Mouse (Mus musculus): ENCODE results near the gene Fcrlb.

Gene Fcrlb

GRCm38 (mm10) chr1:170907456-170908191 lies 5.1 kb downstream of the Fcrlb start:
- peak; percentile 40 to 51 for DNase-seq (ENCODE audit: low spot score in 2 of 2)

- DNase-seq (ENCODE audit: low spot score in 2 of 2): no peak
Measured at GRCm38 (mm10) chr1:170907111-170907455, 5.7 kb downstream of the Fcrlb start.

GRCm38 (mm10) chr1:170903485-170903884 lies 9.3 kb downstream of the Fcrlb start:
- no peak for DNase-seq (ENCODE audit: low spot score in 2 of 2)

- DNase-seq (ENCODE audit: low spot score in 2 of 2): peak; percentile 84 to 92
Measured at GRCm38 (mm10) chr1:170901536-170902238, 11.1 kb downstream of the Fcrlb start.

GRCm38 (mm10) chr1:170900799-170901467 lies 11.8 kb downstream of the Fcrlb start:
- peak in 1 of 2 experiments; percentile 64 for DNase-seq (ENCODE audit: low spot score in 2 of 2)

- DNase-seq (ENCODE audit: low spot score in 2 of 2): no peak
Measured at GRCm38 (mm10) chr1:170898413-170899075, 14.2 kb downstream of the Fcrlb start.

- DNase-seq (ENCODE audit: low spot score in 2 of 2): no peak
Measured at GRCm38 (mm10) chr1:170896651-170897281, 16.0 kb downstream of the Fcrlb start.

- no peak for DNase-seq (ENCODE audit: low spot score in 2 of 2)
Measured at GRCm38 (mm10) chr1:170894603-170895602, 17.8 kb downstream of the Fcrlb start.

GRCm38 (mm10) chr1:170892279-170892678 lies 20.5 kb downstream of the Fcrlb start:
- DNase-seq (ENCODE audit: low spot score in 2 of 2): no peak

GRCm38 (mm10) chr1:170891646-170892045 lies 21.1 kb downstream of the Fcrlb start:
- no peak for DNase-seq (ENCODE audit: low spot score in 2 of 2)

- DNase-seq (ENCODE audit: low spot score in 2 of 2): no peak
Measured at GRCm38 (mm10) chr1:170889310-170889709, 23.4 kb downstream of the Fcrlb start.

- no peak for DNase-seq (ENCODE audit: low spot score in 2 of 2)
Measured at GRCm38 (mm10) chr1:170886044-170886458, 26.7 kb downstream of the Fcrlb start.

- peak; percentile 94 to 95 for DNase-seq (ENCODE audit: low spot score in 2 of 2)
Measured at GRCm38 (mm10) chr1:170884978-170885561, 27.7 kb downstream of the Fcrlb start, which contains the start of the genes Gm26620 and Dusp12. Gene Gm26620 (plus strand): TSS chr1:170885065. Gene Dusp12 (minus strand): TSS chr1:170885540.

GRCm38 (mm10) chr1:170884390-170884789 lies 28.4 kb downstream of the Fcrlb start:
- no peak for DNase-seq (ENCODE audit: low spot score in 2 of 2)

- no peak for DNase-seq (ENCODE audit: low spot score in 2 of 2)
Measured at GRCm38 (mm10) chr1:170882915-170883485, 29.7 kb downstream of the Fcrlb start.

- no peak for DNase-seq (ENCODE audit: low spot score in 2 of 2)
Measured at GRCm38 (mm10) chr1:170876906-170877305, 35.8 kb downstream of the Fcrlb start.

GRCm38 (mm10) chr1:170875676-170876075 lies 37.1 kb downstream of the Fcrlb start:
- no peak for DNase-seq (ENCODE audit: low spot score in 2 of 2)

- DNase-seq (ENCODE audit: low spot score in 2 of 2): no peak
Measured at GRCm38 (mm10) chr1:170871961-170872360, 40.8 kb downstream of the Fcrlb start.

- no peak for DNase-seq (ENCODE audit: low spot score in 2 of 2)
Measured at GRCm38 (mm10) chr1:170871402-170871801, 41.3 kb downstream of the Fcrlb start.

GRCm38 (mm10) chr1:170868905-170869283 lies 43.8 kb downstream of the Fcrlb start:
- DNase-seq (ENCODE audit: low spot score in 2 of 2): no peak
